In the genomic region with DNA sequence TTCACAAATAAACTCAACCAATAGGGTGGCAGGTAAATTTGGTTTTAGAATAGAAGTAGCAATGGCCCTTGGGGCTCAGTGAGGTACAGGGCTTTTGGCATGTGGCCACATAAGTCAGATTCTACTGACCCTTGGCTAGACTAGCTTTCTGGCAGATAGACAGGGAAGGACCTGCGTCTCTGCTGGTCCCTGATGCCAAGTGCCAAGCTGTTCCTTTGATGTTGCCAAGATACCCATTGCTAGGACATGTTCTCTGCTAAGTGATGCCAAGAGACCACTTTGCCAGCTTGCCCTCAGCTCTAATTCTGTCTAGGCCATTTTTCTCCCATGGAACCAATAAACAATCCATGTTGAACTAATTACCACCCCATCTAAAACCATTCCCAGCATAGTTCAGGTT, we compare ENCODE assay signal across 14 mouse cellular contexts.
DNase-seq lines count a peak whose midpoint lies in the region; ATAC-seq and TF ChIP-seq lines count a peak whose summit lies in the region.
"Had no signal": no experiment of that assay in that cellular context is flagged by ENCODE, and none has a peak within 500 bp of the region (broad histone marks: within the 10 kb centered on the region; RNA-seq: fewer than 3 reads in every experiment).

No protein-coding gene starts in this region.

- no peak overlapping the region for H3K4me3 ChIP-seq in hindbrain, postnatal 0 days (ENCODE audit: low read length)
- H3K4me3 ChIP-seq in hindbrain, embryonic 12.5 days = no peak overlapping the region
- H3K4me3 ChIP-seq: forebrain, embryonic 13.5 days; heart, adult 2 months; limb, embryonic 15.5 days had no signal

- no peaks in the 10 kb centered on the region for H3K9me3 ChIP-seq in hindbrain, postnatal 0 days (ENCODE audit: low read length)
- H3K9me3 ChIP-seq in hindbrain, embryonic 12.5 days (replicated peaks) = no peaks in the 10 kb centered on the region
- H3K9me3 ChIP-seq: forebrain, embryonic 13.5 days; limb, embryonic 15.5 days had no signal

- H3K9ac ChIP-seq in hindbrain, postnatal 0 days (replicated peaks; ENCODE audit: low read length) = no peak overlapping the region
- no peak overlapping the region for H3K9ac ChIP-seq in hindbrain, embryonic 12.5 days
- H3K9ac ChIP-seq: forebrain, embryonic 13.5 days; limb, embryonic 15.5 days had no signal

- H3K36me3 ChIP-seq in hindbrain, postnatal 0 days (ENCODE audit: insufficient read depth, low read length) = no peaks in the 10 kb centered on the region
- H3K36me3 ChIP-seq in hindbrain, embryonic 12.5 days = no peaks in the 10 kb centered on the region
- H3K36me3 ChIP-seq: limb, embryonic 15.5 days had no signal

- no peaks in the 10 kb centered on the region for H3K4me1 ChIP-seq in hindbrain, postnatal 0 days (ENCODE audit: insufficient read depth, low read length)
- no peaks in the 10 kb centered on the region for H3K4me1 ChIP-seq in hindbrain, embryonic 12.5 days
- H3K4me1 ChIP-seq: forebrain, embryonic 13.5 days; limb, embryonic 15.5 days had no signal

- no peak for TF ChIP-seq CTCF in hindbrain, postnatal 0 days (IDR thresholded peaks at IDR 0.05; ENCODE audit: low read depth)

- WGBS in hindbrain, postnatal 0 days = 33% methylated on average over 1 of the region's 1 CpGs
- WGBS in hindbrain, embryonic 12.5 days = 79% methylated on average over 1 of the region's 1 CpGs

- ATAC-seq in hindbrain, postnatal 0 days = peak; percentile 76
- no peak for ATAC-seq in hindbrain, embryonic 12.5 days (ENCODE audit: low FRiP score)
- ATAC-seq in monocyte, adult 5-6 weeks (replicated peaks; ENCODE audit: insufficient number of reproducible peaks, low FRiP score, low TSS enrichment, poor library complexity, severe bottlenecking) = no peak
- ATAC-seq: activated CD4-positive, CD25-positive, alpha-beta regulatory T cell, adult 4 months; forebrain, embryonic 13.5 days; Patski had no signal

- no peaks in the 10 kb centered on the region for H3K27me3 ChIP-seq in hindbrain, postnatal 0 days (ENCODE audit: insufficient read depth, low read length)
- no peaks in the 10 kb centered on the region for H3K27me3 ChIP-seq in hindbrain, embryonic 12.5 days
- H3K27me3 ChIP-seq: forebrain, embryonic 13.5 days; limb, embryonic 15.5 days; Patski had no signal

- H3K27ac ChIP-seq in hindbrain, postnatal 0 days = no peak overlapping the region
- H3K27ac ChIP-seq in hindbrain, embryonic 12.5 days = no peak overlapping the region
- H3K27ac ChIP-seq: forebrain, embryonic 13.5 days; heart, adult 2 months; limb, embryonic 15.5 days had no signal

- DNase-seq in hindbrain, postnatal 0 days (ENCODE audit: low spot score) = peak; percentile 84
- DNase-seq in right cerebral cortex, postnatal 10 days (ENCODE audit: low spot score in 2 of 2) = peak; percentile 28 to 38
- no peak for DNase-seq in right cerebral cortex, adult 18-20 months
- DNase-seq in cerebellum, adult 9-10 months = peak; percentile 99
- no peak for DNase-seq in embryo, embryonic 10.5 days (ENCODE audit: low spot score)
- DNase-seq: adrenal gland, postnatal 14 days; heart, adult 2 months; lung, adult 18-20 months had no signal

- no peak overlapping the region for H3K4me2 ChIP-seq in hindbrain, postnatal 0 days (ENCODE audit: low read depth, low read length)
- no peak overlapping the region for H3K4me2 ChIP-seq in hindbrain, embryonic 12.5 days (replicated peaks)
- H3K4me2 ChIP-seq: forebrain, embryonic 13.5 days; limb, embryonic 15.5 days had no signal

Comparison
In these comparisons a context has a peak if more than half of its experiments do, and no peak if none do; other contexts are left out.
1. DNase-seq: peak in hindbrain, postnatal 0 days (single experiment), right cerebral cortex, postnatal 10 days (2 of 2) and cerebellum, adult 9-10 months (single experiment); none in right cerebral cortex, adult 18-20 months (single experiment) and embryo, embryonic 10.5 days (single experiment).